Mouse (Mus musculus) embryonic facial prominence, embryonic 13.5 days (tissue): ENCODE data around the gene Exoc3l4. TPM values are rescaled to one million over a fixed set of nuclear protein-coding genes. Genes with fewer than 3 reads are reported as not detected.
A peak's percentile ranks its signal among the peaks of the same experiment; 100 is the strongest.

Experiments
- ATAC-seq: fragments of 200-750 bp; cut with Nextera tagmentation; 2 replicates; pipeline ENCODE4 v1.8.0; 2017; ENCODE audit warnings: low read depth; ENCODE audit not compliant: insufficient number of reproducible peaks, insufficient read depth, low FRiP score, low TSS enrichment
- H3K27ac ChIP-seq: fragments of 300-500 bp; sonication (generic); 2 replicates; pipeline ENCODE4 v1.5.1; 2015; ENCODE audit warnings: moderate library complexity, mild to moderate bottlenecking, inconsistent platforms
- H3K27me3 ChIP-seq: fragments of 300-500 bp; sonication (generic); 2 replicates; pipeline ENCODE4 v1.6.1; 2015; ENCODE audit warnings: mild to moderate bottlenecking, inconsistent platforms
- H3K36me3 ChIP-seq: fragments of 300-500 bp; sonication (generic); 2 replicates; pipeline ENCODE4 v1.6.1; 2015; ENCODE audit warnings: mild to moderate bottlenecking, inconsistent platforms
- H3K4me1 ChIP-seq: fragments of 300-500 bp; sonication (generic); 2 replicates; pipeline ENCODE4 v1.6.1; 2015; ENCODE audit warnings: inconsistent platforms
- H3K4me2 ChIP-seq: fragments of 300-500 bp; sonication (generic); 2 replicates; pipeline ENCODE4 v1.6.1; 2015; ENCODE audit warnings: moderate library complexity, mild to moderate bottlenecking, inconsistent platforms
- H3K4me3 ChIP-seq: fragments of 300-500 bp; sonication (generic); 2 replicates; pipeline ENCODE4 v1.5.1; 2015; ENCODE audit warnings: mild to moderate bottlenecking, inconsistent platforms
- H3K9ac ChIP-seq: fragments of 300-500 bp; sonication (generic); 2 replicates; pipeline ENCODE4 v1.6.1; 2015; ENCODE audit warnings: mild to moderate bottlenecking, inconsistent platforms
- H3K9me3 ChIP-seq: fragments of 300-500 bp; sonication (generic); 2 replicates; pipeline ENCODE4 v1.6.1; 2016; ENCODE audit warnings: inconsistent platforms
- WGBS: fragments of 180-500 bp; shearing (Covaris S2); methylation state at CpG from one replicate; pipeline ENCODE4 v1.1.7; 2015; ENCODE audit warnings: mixed read lengths; 5-methylcytosine and 5-hydroxymethylcytosine counted together
- polyA plus RNA-seq: library from polyadenylated mRNA; unstranded; fragments of >200 nt; fragmentation: Nextera tagmentation; extraction: Ambion mirVana; gene quantifications from 2 replicates; pipeline ENCODE4 v1.2.1, GENCODE M21; 2015

Gene Exoc3l4
- polyA plus RNA-seq, 1 experiment from 2014 or later = 12.7 TPM

DNA sequence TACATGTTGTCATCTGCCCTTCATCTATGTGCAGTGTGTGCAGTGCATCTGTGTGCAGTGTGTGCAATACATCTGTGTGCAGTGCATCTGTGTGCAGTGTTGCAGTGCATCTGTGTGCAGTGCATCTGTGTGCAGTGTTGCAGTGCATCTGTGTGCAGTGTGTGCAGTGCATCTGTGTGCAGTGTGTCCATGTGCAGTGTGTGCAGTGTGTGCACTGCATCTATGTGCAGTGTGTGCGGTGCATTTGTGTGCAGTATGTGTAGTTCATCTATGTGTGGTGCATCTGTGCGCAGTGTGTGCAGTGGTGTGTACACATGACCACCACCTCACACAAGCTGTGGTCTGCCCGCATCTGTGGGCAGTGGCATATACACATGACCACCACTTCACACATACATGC lies 49.6 kb downstream of the Exoc3l4 start:
- H3K36me3 ChIP-seq = no peaks in the 10 kb centered on the region
- H3K27me3 ChIP-seq = peaks cover 3% of the 10 kb centered on the region; the same call in 1 of the 2 replicates
- no peak overlapping the region for H3K4me3 ChIP-seq
- H3K4me1 ChIP-seq = peaks cover 9% of the 10 kb centered on the region
- ATAC-seq = no peak
- H3K9me3 ChIP-seq = no peaks in the 10 kb centered on the region
- 96% methylated on average over 3 of the region's 3 CpGs for WGBS
- H3K27ac ChIP-seq = no peak overlapping the region
- H3K9ac ChIP-seq = no peak overlapping the region
- H3K4me2 ChIP-seq = no peak overlapping the region

DNA sequence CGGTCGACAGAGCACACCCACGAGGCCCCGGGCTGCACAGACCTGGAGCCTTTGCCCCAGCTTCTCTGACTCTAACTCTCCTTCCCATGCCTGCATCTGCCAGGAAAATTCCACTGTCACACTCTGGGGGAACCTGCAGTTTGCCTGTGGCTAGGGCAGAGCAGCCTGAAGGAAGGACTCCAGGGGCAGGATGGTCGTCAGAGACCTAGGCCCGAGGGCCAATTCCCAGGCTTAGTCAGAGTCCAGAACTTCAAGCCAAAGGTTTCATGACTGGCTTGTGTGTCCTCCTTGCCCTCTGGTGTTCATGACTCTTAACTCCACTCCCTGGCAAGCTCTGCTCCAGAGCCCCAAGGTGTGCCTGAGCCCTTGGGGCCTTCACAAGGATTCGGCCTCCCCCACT lies 51.4 kb downstream of the Exoc3l4 start:
- no peak overlapping the region for H3K4me2 ChIP-seq
- no peak overlapping the region for H3K27ac ChIP-seq
- H3K9me3 ChIP-seq = no peaks in the 10 kb centered on the region
- no peak overlapping the region for H3K9ac ChIP-seq
- H3K27me3 ChIP-seq = peaks cover 3% of the 10 kb centered on the region; the same call in 1 of the 2 replicates
- WGBS = 69% methylated on average over 7 of the region's 7 CpGs
- H3K36me3 ChIP-seq = no peaks in the 10 kb centered on the region
- no peak for ATAC-seq
- H3K4me1 ChIP-seq = peaks cover 9% of the 10 kb centered on the region
- no peak overlapping the region for H3K4me3 ChIP-seq

DNA sequence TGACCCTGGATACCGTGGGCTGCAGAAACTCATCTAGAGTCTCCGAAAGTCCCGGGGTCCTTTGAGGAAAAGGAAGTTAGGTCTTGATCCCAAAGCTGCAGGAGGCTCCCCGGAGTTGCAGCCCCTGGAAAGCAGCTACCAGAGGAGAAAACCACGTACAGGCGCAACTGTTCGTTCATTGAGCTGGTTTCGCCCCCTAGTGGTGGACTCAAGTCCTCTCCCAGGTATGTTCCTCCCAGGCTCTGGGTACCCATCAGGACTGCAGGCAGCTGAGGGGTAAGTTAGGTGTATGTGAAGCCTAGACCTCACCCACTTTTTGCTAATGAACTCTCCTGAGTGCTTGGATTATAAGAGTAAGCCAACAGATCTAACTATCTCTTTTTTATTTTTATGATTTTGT lies 52.7 kb downstream of the Exoc3l4 start:
- H3K4me2 ChIP-seq = no peak overlapping the region
- peaks cover 5% of the 10 kb centered on the region for H3K4me1 ChIP-seq
- no peak overlapping the region for H3K27ac ChIP-seq
- H3K36me3 ChIP-seq = no peaks in the 10 kb centered on the region
- no peak overlapping the region for H3K4me3 ChIP-seq
- no peak overlapping the region for H3K9ac ChIP-seq
- 8% methylated on average over 8 of the region's 8 CpGs for WGBS
- H3K9me3 ChIP-seq = no peaks in the 10 kb centered on the region
- 0 out of 2 replicates have a peak, but pooled peaks cover 3% of the 10 kb centered on the region for H3K27me3 ChIP-seq
- no peak for ATAC-seq

DNA sequence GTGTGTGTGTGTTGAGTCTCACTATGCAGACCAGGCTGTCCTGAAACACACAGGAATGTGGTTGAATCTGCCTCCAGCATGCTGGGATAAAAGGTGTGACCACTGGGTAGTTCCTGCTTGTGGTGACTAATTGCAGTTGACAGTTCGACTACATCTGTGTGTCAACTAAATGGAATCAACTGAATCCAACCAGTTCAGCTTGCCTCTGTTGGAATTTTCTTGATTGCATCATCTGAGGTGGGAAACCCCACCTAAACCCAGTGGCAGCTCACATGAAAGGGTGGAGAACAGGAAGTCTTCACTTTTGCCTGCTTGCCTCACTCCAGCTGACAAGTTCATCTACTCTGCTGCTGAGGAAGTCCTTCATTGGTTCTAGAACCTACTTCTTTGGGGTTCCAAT lies 54.3 kb downstream of the Exoc3l4 start:
- Histone ChIP-seq H3K27ac (no peak overlapping the region), H3K9me3 (no peaks in the 10 kb centered on the region), H3K9ac (no peak overlapping the region), H3K4me3 (no peak overlapping the region), H3K4me1 (peaks cover 15% of the 10 kb centered on the region), H3K36me3 (no peaks in the 10 kb centered on the region), H3K27me3 (0 out of 2 replicates have a peak, but pooled peaks cover 3% of the 10 kb centered on the region), H3K4me2 (no peak overlapping the region)
- ATAC-seq = no peak
- WGBS = 60% methylated on average over 1 of the region's 1 CpGs

DNA sequence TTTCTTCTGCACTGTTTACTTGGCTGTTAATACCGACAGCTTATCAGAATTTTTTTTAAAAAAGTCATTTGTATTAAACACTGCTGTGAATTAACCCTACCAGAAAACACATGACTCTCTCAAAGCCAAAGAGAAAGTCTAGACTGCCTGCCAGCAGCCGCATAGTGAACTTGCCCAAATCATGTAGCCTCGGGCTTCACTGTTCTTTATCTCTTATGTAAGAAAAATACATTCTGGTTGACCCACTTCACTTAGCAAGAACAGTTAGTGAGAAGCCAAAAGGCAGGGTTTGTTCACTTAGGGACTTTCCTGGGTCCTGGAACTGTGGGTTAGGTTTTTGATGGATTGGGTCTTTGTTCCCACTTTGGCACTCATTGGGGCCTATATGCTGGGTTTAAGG lies 54.9 kb downstream of the Exoc3l4 start:
- H3K27ac ChIP-seq = no peak overlapping the region
- no peak overlapping the region for H3K4me2 ChIP-seq
- no peaks in the 10 kb centered on the region for H3K9me3 ChIP-seq
- no peak for ATAC-seq
- H3K9ac ChIP-seq = no peak overlapping the region
- no peaks in the 10 kb centered on the region for H3K36me3 ChIP-seq
- H3K27me3 ChIP-seq = no peaks in the 10 kb centered on the region
- 80% methylated on average over 3 of the region's 3 CpGs for WGBS
- no peak overlapping the region for H3K4me3 ChIP-seq
- H3K4me1 ChIP-seq = peaks cover 15% of the 10 kb centered on the region

DNA sequence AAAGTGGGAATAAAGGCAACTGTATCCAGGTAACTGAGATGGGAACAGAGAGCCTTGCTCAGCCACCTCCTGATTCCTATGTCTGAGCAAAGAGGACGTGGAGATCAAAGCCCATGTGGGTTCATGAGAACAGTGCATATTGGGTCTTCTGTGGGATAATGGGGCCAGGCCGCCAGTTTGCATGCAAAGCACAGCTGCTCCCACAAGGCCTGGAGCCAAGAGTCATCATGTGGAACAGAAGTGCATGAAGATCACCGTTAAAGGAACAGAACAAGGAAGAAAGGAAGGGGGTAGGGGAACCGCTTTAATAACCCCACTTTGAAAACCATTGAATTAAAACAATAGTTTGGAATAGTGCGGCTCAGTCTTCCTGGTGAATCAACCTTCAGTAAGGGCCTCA lies 56.1 kb downstream of the Exoc3l4 start:
- no peak for ATAC-seq
- Histone ChIP-seq H3K4me1 (peaks cover 15% of the 10 kb centered on the region), H3K27me3 (no peaks in the 10 kb centered on the region), H3K4me2 (no peak overlapping the region), H3K4me3 (no peak overlapping the region), H3K9me3 (no peaks in the 10 kb centered on the region), H3K36me3 (no peaks in the 10 kb centered on the region), H3K27ac (no peak overlapping the region), H3K9ac (no peak overlapping the region)
- 63% methylated on average over 5 of the region's 5 CpGs for WGBS

DNA sequence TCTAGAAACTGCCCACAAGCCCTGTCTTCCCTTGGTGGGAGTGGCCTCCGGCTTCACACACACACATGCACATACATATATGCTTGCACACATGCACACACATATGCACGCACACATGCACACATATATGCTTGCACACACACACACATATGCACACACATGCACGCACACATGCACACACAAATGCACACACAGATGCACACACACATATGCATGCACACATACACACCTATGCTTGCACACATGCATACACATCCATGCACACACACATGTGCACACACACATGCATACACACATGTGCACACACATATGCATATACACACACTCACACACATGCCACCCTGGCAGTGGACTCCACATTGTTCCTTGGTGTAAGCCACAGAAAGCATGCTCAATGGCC lies 57.6 kb downstream of the Exoc3l4 start:
- Histone ChIP-seq H3K27ac (no peak overlapping the region), H3K27me3 (0 out of 2 replicates have a peak, but pooled peaks cover 5% of the 10 kb centered on the region), H3K9ac (no peak overlapping the region), H3K4me1 (peaks cover 13% of the 10 kb centered on the region), H3K9me3 (no peaks in the 10 kb centered on the region), H3K4me2 (no peak overlapping the region), H3K36me3 (no peaks in the 10 kb centered on the region), H3K4me3 (no peak overlapping the region)
- no peak for ATAC-seq
- WGBS = 91% methylated on average over 3 of the region's 3 CpGs

DNA sequence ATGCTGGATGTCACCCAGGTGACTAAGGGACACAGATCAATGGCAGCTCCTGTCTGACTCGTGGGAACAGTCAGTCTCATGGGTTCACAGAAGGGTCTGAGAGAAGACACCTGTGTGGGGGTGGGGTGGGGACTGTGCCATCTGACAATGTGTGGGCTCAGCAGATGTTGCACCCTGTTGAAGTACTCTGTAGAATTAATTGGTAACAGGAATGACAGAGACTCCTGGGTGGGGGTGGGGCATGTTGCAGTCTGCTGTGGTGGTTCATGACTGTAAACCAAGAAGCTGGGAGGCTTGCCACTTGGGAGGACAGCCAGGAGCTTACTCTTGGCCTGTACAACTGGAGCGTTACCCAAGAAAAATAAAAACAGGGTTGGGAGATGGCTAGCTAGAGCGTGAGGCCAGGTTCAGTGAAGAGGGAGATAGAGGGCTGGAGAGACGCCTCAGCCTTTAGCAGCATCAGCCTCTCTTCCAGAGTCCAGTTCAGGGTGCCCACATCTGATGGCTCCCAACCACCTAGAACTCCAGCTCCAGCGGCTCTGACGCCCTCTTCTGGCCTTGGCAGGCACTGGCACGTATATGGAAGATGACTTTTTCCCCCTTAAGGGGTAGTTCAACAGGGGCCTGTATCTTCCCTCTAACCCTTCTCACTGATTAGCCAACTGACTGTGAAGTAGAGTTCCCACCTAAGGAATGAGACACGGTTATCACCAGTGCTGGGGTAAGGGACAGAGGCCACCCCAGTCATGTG lies 58.3 kb downstream of the Exoc3l4 start:
- H3K9ac ChIP-seq = no peak overlapping the region
- no peak for ATAC-seq
- H3K27me3 ChIP-seq = 0 out of 2 replicates have a peak, but pooled peaks cover 5% of the 10 kb centered on the region
- H3K4me3 ChIP-seq = no peak overlapping the region
- H3K4me2 ChIP-seq = no peak overlapping the region
- no peaks in the 10 kb centered on the region for H3K36me3 ChIP-seq
- peaks cover 13% of the 10 kb centered on the region for H3K4me1 ChIP-seq
- 32% methylated on average over 8 of the region's 8 CpGs for WGBS
- no peaks in the 10 kb centered on the region for H3K9me3 ChIP-seq
- H3K27ac ChIP-seq = no peak overlapping the region

DNA sequence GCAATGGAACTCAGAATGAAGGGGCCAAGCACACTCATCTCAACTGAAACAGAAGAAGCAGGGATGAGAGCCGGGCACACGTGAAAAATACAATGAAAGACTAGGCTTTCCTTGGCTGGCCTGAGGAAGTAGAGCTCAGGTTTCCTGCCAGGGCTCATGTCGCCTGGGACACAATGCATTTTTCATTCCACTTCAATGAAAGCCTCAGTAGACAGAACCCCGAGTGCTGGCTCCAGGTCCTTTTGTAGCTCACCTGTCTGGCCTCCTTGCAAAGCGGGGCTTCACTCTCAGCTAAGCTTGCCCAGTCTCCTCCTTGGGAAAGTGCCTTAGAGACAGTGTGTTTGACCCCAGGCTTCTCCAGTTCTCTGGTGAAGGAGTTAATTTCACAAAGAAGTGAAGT lies 62.1 kb downstream of the Exoc3l4 start:
- H3K36me3 ChIP-seq = no peaks in the 10 kb centered on the region
- no peak overlapping the region for H3K4me2 ChIP-seq
- ATAC-seq = no peak
- no peak overlapping the region for H3K4me3 ChIP-seq
- no peak overlapping the region for H3K9ac ChIP-seq
- WGBS = 38% methylated on average over 5 of the region's 5 CpGs
- no peaks in the 10 kb centered on the region for H3K9me3 ChIP-seq
- H3K4me1 ChIP-seq = peaks cover 13% of the 10 kb centered on the region
- peaks cover 13% of the 10 kb centered on the region for H3K27me3 ChIP-seq
- H3K27ac ChIP-seq = peak overlapping the region; percentile 39; the same call in 1 of the 2 replicates

DNA sequence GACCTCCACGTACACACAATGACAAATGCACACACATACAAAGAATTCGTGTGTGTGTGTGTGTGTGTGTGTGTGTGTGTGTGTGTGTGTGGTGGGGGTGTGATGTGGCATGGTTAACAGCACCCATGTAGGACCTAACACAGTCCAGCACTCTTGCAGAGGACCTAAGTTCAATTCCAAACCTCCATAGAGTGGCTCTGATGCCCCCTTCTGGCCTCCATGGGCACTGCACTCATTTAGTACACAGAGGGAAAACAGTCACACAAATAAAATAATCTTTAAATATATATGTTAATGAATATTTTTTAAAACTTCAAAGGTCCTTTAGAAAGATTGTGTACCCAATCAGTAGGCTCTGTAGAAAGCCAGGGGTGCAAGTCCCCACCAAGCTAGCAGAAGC lies 63.1 kb downstream of the Exoc3l4 start:
- no peaks in the 10 kb centered on the region for H3K9me3 ChIP-seq
- H3K4me3 ChIP-seq = no peak overlapping the region
- H3K36me3 ChIP-seq = no peaks in the 10 kb centered on the region
- 73% methylated on average over 2 of the region's 2 CpGs for WGBS
- ATAC-seq = no peak
- peaks cover 9% of the 10 kb centered on the region for H3K4me1 ChIP-seq
- H3K9ac ChIP-seq = no peak overlapping the region
- H3K27me3 ChIP-seq = peaks cover 23% of the 10 kb centered on the region
- no peak overlapping the region for H3K27ac ChIP-seq
- H3K4me2 ChIP-seq = no peak overlapping the region
